Mouse (Mus musculus) thymus, postnatal 25 days (tissue): ENCODE results near the gene BC048403.
"Not testable (repeated sequence)": the region's sequence is repeated elsewhere in the genome, so short reads cannot be mapped to it uniquely, and the experiment has no call there.

Experiments used
- DNase-seq: peaks from one replicate; pipeline ENCODE4 v3.0.0; 2022

The BC048403 gene

GRCm38 (mm10) chr10:121759095-121759494 lies 19.4 kb downstream of the BC048403 start:
- DNase-seq: no peak

GRCm38 (mm10) chr10:121762141-121762540 lies 22.4 kb downstream of the BC048403 start:
- DNase-seq: no peak

GRCm38 (mm10) chr10:121763191-121763590 lies 23.5 kb downstream of the BC048403 start:
- DNase-seq: no peak

GRCm38 (mm10) chr10:121764469-121765173 lies 24.9 kb downstream of the BC048403 start:
- DNase-seq: no peak

DNA sequence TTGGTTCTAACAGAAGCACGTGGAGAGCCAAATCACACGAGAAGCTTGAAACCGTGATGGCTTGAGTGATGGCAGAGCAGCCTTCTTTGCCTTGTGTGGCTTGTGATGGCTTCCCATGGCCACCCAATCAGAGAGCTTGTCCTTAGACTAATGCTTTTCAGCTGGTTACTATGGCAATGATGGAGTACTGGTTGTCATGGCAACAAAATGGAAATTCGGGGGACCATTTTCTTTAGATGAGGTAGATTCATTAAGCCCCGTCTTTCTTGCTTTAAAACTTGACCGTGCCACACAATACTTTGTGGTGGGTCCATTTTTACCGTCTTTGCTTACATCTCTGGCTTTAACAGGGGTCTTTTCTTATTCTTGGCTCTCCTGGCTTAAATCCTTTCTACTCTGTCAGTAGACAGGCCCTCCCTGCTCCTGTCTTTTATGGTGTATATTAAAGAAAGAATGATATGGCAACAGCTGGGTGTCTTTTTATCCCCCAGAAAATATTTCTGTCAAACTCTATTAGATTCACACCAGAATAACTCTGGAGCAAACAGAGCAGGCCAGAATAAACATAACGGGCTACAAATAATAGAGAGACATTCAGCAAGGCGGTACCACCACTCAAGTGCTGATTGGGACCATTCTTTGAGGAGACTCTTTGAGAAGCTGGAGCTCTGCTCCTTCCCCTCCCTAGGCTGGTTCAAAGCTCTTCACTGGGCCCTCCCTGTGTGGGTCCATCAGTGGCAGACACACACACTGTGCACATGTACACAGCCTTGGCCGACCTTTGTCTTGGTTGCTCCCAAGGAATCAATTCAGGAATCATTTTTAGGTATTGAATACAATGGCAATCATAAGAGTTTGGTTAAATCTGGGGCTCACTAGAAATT lies 25.7 kb downstream of the BC048403 start:
- no peak for DNase-seq

GRCm38 (mm10) chr10:121767295-121767694 lies 27.6 kb downstream of the BC048403 start:
- DNase-seq: not testable (repeated sequence)

GRCm38 (mm10) chr10:121769711-121770110 lies 30.0 kb downstream of the BC048403 start:
- no peak for DNase-seq

GRCm38 (mm10) chr10:121770624-121771577 lies 31.2 kb downstream of the BC048403 start:
- peak; percentile 27 for DNase-seq

DNA sequence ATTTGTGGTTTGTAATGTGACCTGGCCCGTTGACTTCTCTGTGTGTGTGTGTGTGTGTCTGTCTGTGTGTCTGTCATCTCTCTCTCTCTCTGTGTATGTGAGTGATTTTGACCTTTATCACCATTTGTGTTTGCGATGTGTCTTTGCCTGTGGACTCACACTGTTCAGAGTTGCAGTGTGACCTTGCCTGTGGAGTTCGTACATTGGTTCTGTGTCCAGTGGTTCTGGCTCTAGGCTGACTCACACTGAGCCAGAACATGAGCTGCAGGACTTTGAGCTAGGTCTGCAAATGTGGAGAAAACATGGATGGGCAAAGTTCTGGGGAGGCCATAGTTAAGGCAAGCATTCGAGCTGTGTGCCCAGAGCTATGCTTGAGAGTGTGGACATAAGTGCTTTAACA lies 34.1 kb downstream of the BC048403 start:
- no peak for DNase-seq

- DNase-seq: no peak
Observed at GRCm38 (mm10) chr10:121775990-121776389, 36.3 kb downstream of the BC048403 start.

- peak; percentile 13 for DNase-seq
Observed at GRCm38 (mm10) chr10:121781159-121781558, 41.4 kb downstream of the BC048403 start.

GRCm38 (mm10) chr10:121788536-121788935 lies 48.8 kb downstream of the BC048403 start:
- DNase-seq: no peak

- no peak for DNase-seq
Observed at GRCm38 (mm10) chr10:121790078-121790477, 50.3 kb downstream of the BC048403 start.

GRCm38 (mm10) chr10:121792661-121793060 lies 52.9 kb downstream of the BC048403 start:
- DNase-seq: no peak

DNA sequence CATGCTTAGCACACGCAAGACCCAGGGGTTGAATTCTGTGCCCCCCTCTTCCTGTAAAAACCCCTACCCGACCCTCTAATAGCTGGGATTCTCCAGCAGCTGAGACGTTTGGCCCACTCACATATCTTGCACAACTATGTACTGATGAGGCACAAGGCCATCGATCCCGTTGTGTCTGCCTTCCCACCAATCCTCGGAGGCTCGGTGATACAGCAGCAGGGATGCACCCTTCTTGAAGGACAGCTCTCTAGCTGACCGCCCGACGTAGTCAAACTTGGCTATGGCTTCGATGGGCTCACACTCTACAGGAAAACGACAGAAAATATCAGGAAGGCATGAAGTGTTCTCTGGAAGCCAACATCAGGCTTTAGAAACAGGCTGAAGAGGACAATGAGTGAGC lies 54.7 kb downstream of the BC048403 start:
- no peak for DNase-seq

DNA sequence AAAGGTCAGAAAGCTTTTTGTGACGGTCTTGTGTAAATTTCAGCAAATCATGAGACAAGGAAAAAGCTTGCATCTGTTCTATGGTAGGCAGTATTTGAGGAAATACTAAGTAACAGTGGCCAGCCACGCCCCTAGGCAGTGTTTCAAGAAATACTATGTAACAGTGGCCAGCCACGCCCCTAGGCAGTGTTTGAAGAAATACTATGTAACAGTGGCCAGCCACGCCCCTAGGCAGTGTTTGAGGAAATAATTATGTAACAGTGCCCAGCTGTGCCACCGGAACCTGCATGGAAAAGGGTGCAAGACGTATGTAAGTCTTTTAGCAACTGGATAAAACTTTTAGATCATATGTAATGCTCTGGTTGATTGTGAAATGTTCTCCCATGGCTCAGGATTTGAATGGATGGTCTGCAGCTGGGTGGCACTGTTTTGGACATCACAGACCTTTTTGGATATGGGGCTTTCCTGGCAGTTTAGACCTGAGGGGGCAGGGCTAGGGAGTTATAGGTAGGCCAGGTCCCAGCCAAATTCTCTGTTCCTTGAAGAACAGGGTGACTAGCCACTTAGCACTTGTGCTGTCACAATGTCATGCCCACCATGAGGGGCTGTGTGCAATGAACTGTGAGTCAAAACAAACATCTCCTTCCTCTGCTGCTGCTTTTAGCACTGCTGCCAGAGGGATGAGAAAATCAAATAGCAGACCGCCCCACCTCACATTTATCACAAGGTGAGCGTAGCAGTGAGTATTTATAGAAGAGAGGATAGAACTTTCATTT lies 56.5 kb downstream of the BC048403 start:
- no peak for DNase-seq

GRCm38 (mm10) chr10:121800041-121800440 lies 60.3 kb downstream of the BC048403 start:
- DNase-seq: no peak
